Mouse (Mus musculus): Measurements from ENCODE around the gene Fgfbp1. TPM values are rescaled to one million over a fixed set of nuclear protein-coding genes. Genes with fewer than 3 reads are reported as not detected.

Fgfbp1 gene
- polyA plus RNA-seq (2015; fragmentation: Nextera tagmentation; extraction: Ambion mirVana), result 135 and 144 TPM in 2 replicates

- WGBS, result 34% methylated on average over 4 of the region's 4 CpGs
- Histone ChIP-seq H3K36me3 (ENCODE audit: control insufficient read depth, insufficient read depth, low read length) (peaks cover 3% of the 10 kb centered on the region; the same call in 1 of the 2 replicates), H3K9ac (ENCODE audit: low read depth, low read length) (peak within 1 kb of the TSS; percentile 50), H3K4me3 (ENCODE audit: low read length) (peak within 1 kb of the TSS; percentile 43), H3K27ac (ENCODE audit: low read length) (peak within 1 kb of the TSS; percentile 45), H3K4me1 (ENCODE audit: control insufficient read depth, insufficient read depth, low read length) (0 out of 2 replicates have a peak, but pooled peaks cover 8% of the 10 kb centered on the region), H3K27me3 (replicated peaks; ENCODE audit: control insufficient read depth, insufficient read depth, low read length) (no peaks in the 10 kb centered on the region), H3K4me2 (ENCODE audit: low read depth, low read length) (peak within 1 kb of the TSS; percentile 44), H3K9me3 (ENCODE audit: control insufficient read depth, low read length) (no peaks in the 10 kb centered on the region)
- ATAC-seq, result peak; percentile 92
These were observed at the start of gene Fgfbp1 for GRCm38 (mm10) chr5:43981620-43982019. TSS of gene Fgfbp1 (minus strand) at chr5:43981779.

DNA sequence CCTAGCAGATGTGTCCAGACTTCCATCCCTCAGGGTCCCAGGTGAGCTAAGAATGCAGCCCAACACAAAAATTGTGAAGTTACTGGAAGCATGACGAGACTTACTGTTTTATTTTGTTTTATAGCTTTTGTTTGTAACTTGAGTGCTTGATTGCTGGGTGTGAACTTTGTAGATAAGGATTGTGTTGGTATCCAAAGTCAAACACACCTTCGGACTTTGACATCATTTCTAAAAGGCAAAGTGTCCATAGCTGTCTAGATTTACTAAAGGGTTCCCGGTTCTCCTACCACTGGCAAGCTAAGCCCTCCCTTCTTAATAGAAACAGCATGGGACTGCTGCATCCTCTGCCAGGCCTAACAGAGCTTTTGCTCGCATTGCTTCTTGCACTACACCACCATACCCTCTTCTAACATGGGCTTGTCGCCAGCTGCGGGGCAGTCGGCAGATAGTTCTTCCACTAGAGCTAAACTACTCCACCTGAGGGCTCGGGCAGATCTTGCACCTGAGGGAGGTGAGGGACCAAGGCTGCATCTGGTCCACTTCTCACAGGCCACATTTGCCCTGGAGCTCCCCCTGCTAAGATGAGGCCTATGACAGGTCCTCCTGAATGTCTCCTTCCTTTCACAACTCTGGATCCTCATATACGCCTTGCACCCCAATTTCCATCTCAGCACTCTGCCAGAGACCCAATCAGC, 16.9 kb upstream of the Fgfbp1 start:
- H3K4me1 ChIP-seq (ENCODE audit: control insufficient read depth, insufficient read depth, low read length), result peaks cover 13% of the 10 kb centered on the region; the same call in 1 of the 2 replicates
- H3K36me3 ChIP-seq (ENCODE audit: control insufficient read depth, insufficient read depth, low read length), result no peaks in the 10 kb centered on the region
- 0 out of 2 replicates have a peak overlapping the region, but pooled peaks have one; percentile 17 for H3K4me2 ChIP-seq (ENCODE audit: low read depth, low read length)
- no peak overlapping the region for H3K9ac ChIP-seq (ENCODE audit: low read depth, low read length)
- 79% methylated on average over 9 of the region's 9 CpGs for WGBS
- H3K27ac ChIP-seq (ENCODE audit: low read length), result peak overlapping the region; percentile 83
- H3K9me3 ChIP-seq (ENCODE audit: control insufficient read depth, low read length), result no peaks in the 10 kb centered on the region
- ATAC-seq, result peak; percentile 83
- no peaks in the 10 kb centered on the region for H3K27me3 ChIP-seq (replicated peaks; ENCODE audit: control insufficient read depth, insufficient read depth, low read length)
- no peak overlapping the region for H3K4me3 ChIP-seq (ENCODE audit: low read length)

- Histone ChIP-seq H3K36me3 (ENCODE audit: control insufficient read depth, insufficient read depth, low read length) (no peaks in the 10 kb centered on the region), H3K27me3 (replicated peaks; ENCODE audit: control insufficient read depth, insufficient read depth, low read length) (no peaks in the 10 kb centered on the region), H3K9ac (ENCODE audit: low read depth, low read length) (no peak overlapping the region), H3K9me3 (ENCODE audit: control insufficient read depth, low read length) (no peaks in the 10 kb centered on the region), H3K4me3 (ENCODE audit: low read length) (no peak overlapping the region), H3K27ac (ENCODE audit: low read length) (peak overlapping the region; percentile 38), H3K4me2 (ENCODE audit: low read depth, low read length) (no peak overlapping the region), H3K4me1 (ENCODE audit: control insufficient read depth, insufficient read depth, low read length) (peaks cover 13% of the 10 kb centered on the region; the same call in 1 of the 2 replicates)
- 66% methylated on average over 8 of the region's 8 CpGs for WGBS
- ATAC-seq, result peak; percentile 72
These were observed 16.0 kb upstream of the Fgfbp1 start for GRCm38 (mm10) chr5:43997626-43998025.

GRCm38 (mm10) chr5:43996162-43996561, 14.6 kb upstream of the Fgfbp1 start:
- Histone ChIP-seq H3K4me2 (ENCODE audit: low read depth, low read length) (no peak overlapping the region), H3K36me3 (ENCODE audit: control insufficient read depth, insufficient read depth, low read length) (no peaks in the 10 kb centered on the region), H3K27me3 (replicated peaks; ENCODE audit: control insufficient read depth, insufficient read depth, low read length) (no peaks in the 10 kb centered on the region), H3K9me3 (ENCODE audit: control insufficient read depth, low read length) (no peaks in the 10 kb centered on the region), H3K4me1 (ENCODE audit: control insufficient read depth, insufficient read depth, low read length) (peaks cover 13% of the 10 kb centered on the region; the same call in 1 of the 2 replicates), H3K4me3 (ENCODE audit: low read length) (no peak overlapping the region), H3K27ac (ENCODE audit: low read length) (no peak overlapping the region), H3K9ac (ENCODE audit: low read depth, low read length) (no peak overlapping the region)
- WGBS, result 81% methylated on average over 4 of the region's 4 CpGs
- no peak for ATAC-seq

GRCm38 (mm10) chr5:43994981-43995380, 13.4 kb upstream of the Fgfbp1 start:
- Histone ChIP-seq H3K27ac (ENCODE audit: low read length) (no peak overlapping the region), H3K9ac (ENCODE audit: low read depth, low read length) (no peak overlapping the region), H3K4me3 (ENCODE audit: low read length) (no peak overlapping the region), H3K4me1 (ENCODE audit: control insufficient read depth, insufficient read depth, low read length) (peaks cover 13% of the 10 kb centered on the region; the same call in 1 of the 2 replicates), H3K27me3 (replicated peaks; ENCODE audit: control insufficient read depth, insufficient read depth, low read length) (no peaks in the 10 kb centered on the region), H3K4me2 (ENCODE audit: low read depth, low read length) (no peak overlapping the region), H3K9me3 (ENCODE audit: control insufficient read depth, low read length) (no peaks in the 10 kb centered on the region), H3K36me3 (ENCODE audit: control insufficient read depth, insufficient read depth, low read length) (no peaks in the 10 kb centered on the region)
- ATAC-seq, result no peak
- 88% methylated on average over 2 of the region's 2 CpGs for WGBS

DNA sequence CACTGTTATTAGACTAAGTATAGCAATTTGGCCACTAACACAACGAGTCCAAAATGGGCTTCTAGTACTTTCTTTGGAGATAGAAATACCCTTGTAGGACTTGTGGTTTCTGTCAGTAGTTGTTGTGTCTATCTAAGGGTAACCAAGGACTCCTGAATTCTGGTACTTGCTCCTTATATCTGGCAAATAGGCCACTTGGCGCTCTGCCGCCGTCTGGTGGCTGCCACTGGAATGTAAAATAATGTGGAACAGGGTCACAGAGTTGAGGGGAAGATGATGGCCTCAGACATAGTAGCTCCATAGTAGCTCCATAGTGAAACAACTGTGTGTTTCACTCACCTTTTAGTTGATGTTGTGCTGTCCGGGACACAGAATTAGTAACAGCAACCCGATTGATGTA, 8.7 kb upstream of the Fgfbp1 start:
- no peak for ATAC-seq
- no peak overlapping the region for H3K4me2 ChIP-seq (ENCODE audit: low read depth, low read length)
- 58% methylated on average over 6 of the region's 6 CpGs for WGBS

GRCm38 (mm10) chr5:43989017-43989416, 7.4 kb upstream of the Fgfbp1 start:
- no peak overlapping the region for H3K27ac ChIP-seq (ENCODE audit: low read length)
- H3K27me3 ChIP-seq (replicated peaks; ENCODE audit: control insufficient read depth, insufficient read depth, low read length), result no peaks in the 10 kb centered on the region
- ATAC-seq, result peak; percentile 49
- 74% methylated on average over 5 of the region's 5 CpGs for whole genome bisulfite sequencing
- H3K9ac ChIP-seq (ENCODE audit: low read depth, low read length), result no peak overlapping the region
- no peak overlapping the region for H3K4me3 ChIP-seq (ENCODE audit: low read length)
- no peaks in the 10 kb centered on the region for H3K4me1 ChIP-seq (ENCODE audit: control insufficient read depth, insufficient read depth, low read length)
- no peaks in the 10 kb centered on the region for H3K36me3 ChIP-seq (ENCODE audit: control insufficient read depth, insufficient read depth, low read length)
- no peak overlapping the region for H3K4me2 ChIP-seq (ENCODE audit: low read depth, low read length)
- H3K9me3 ChIP-seq (ENCODE audit: control insufficient read depth, low read length), result no peaks in the 10 kb centered on the region

More for the DNA sequence above, 8.7 kb upstream of the Fgfbp1 start:
- Histone ChIP-seq H3K36me3 (ENCODE audit: control insufficient read depth, insufficient read depth, low read length) (no peaks in the 10 kb centered on the region), H3K4me3 (ENCODE audit: low read length) (no peak overlapping the region), H3K4me1 (ENCODE audit: control insufficient read depth, insufficient read depth, low read length) (no peaks in the 10 kb centered on the region), H3K27me3 (replicated peaks; ENCODE audit: control insufficient read depth, insufficient read depth, low read length) (no peaks in the 10 kb centered on the region), H3K9ac (ENCODE audit: low read depth, low read length) (no peak overlapping the region), H3K27ac (ENCODE audit: low read length) (no peak overlapping the region), H3K9me3 (ENCODE audit: control insufficient read depth, low read length) (no peaks in the 10 kb centered on the region)

- H3K27ac ChIP-seq (ENCODE audit: low read length), result no peak overlapping the region
- H3K9ac ChIP-seq (ENCODE audit: low read depth, low read length), result no peak overlapping the region
- H3K4me2 ChIP-seq (ENCODE audit: low read depth, low read length), result no peak overlapping the region
- H3K36me3 ChIP-seq (ENCODE audit: control insufficient read depth, insufficient read depth, low read length), result no peaks in the 10 kb centered on the region
- H3K27me3 ChIP-seq (replicated peaks; ENCODE audit: control insufficient read depth, insufficient read depth, low read length), result no peaks in the 10 kb centered on the region
- no peak for ATAC-seq
- H3K4me3 ChIP-seq (ENCODE audit: low read length), result no peak overlapping the region
- H3K4me1 ChIP-seq (ENCODE audit: control insufficient read depth, insufficient read depth, low read length), result 0 out of 2 replicates have a peak, but pooled peaks cover 4% of the 10 kb centered on the region
- no peaks in the 10 kb centered on the region for H3K9me3 ChIP-seq (ENCODE audit: control insufficient read depth, low read length)
These were observed 4.6 kb upstream of the Fgfbp1 start for GRCm38 (mm10) chr5:43986212-43986611.

- peaks cover 3% of the 10 kb centered on the region; the same call in 1 of the 2 replicates for H3K36me3 ChIP-seq (ENCODE audit: control insufficient read depth, insufficient read depth, low read length)
- H3K9ac ChIP-seq (ENCODE audit: low read depth, low read length), result no peak overlapping the region
- H3K4me3 ChIP-seq (ENCODE audit: low read length), result no peak overlapping the region
- 0 out of 2 replicates have a peak, but pooled peaks cover 8% of the 10 kb centered on the region for H3K4me1 ChIP-seq (ENCODE audit: control insufficient read depth, insufficient read depth, low read length)
- H3K4me2 ChIP-seq (ENCODE audit: low read depth, low read length), result no peak overlapping the region
- H3K27ac ChIP-seq (ENCODE audit: low read length), result no peak overlapping the region
- no peaks in the 10 kb centered on the region for H3K27me3 ChIP-seq (replicated peaks; ENCODE audit: control insufficient read depth, insufficient read depth, low read length)
- no peak for ATAC-seq
- H3K9me3 ChIP-seq (ENCODE audit: control insufficient read depth, low read length), result no peaks in the 10 kb centered on the region
- 67% methylated on average over 1 of the region's 1 CpGs for WGBS
These were observed 1.3 kb upstream of the Fgfbp1 start for GRCm38 (mm10) chr5:43982896-43983295.
